Mouse (Mus musculus): ENCODE results near the gene Kdf1.

Gene Kdf1

GRCm38 (mm10) chr4:133518601-133519368, at the start of gene Kdf1:
Gene Kdf1, plus strand, starts transcription at chr4:133518963.
- no peak for ATAC-seq (ENCODE audit: low TSS enrichment)

- ATAC-seq (ENCODE audit: low TSS enrichment) = no peak
These were observed 49.6 kb upstream of the Kdf1 start for GRCm38 (mm10) chr4:133469122-133469521.

GRCm38 (mm10) chr4:133471135-133471821, 47.5 kb upstream of the Kdf1 start:
- no peak for ATAC-seq (ENCODE audit: low TSS enrichment)

GRCm38 (mm10) chr4:133473833-133474232, 44.9 kb upstream of the Kdf1 start:
- no peak for ATAC-seq (ENCODE audit: low TSS enrichment)

- peak; percentile 97 for ATAC-seq (ENCODE audit: low TSS enrichment)
These were observed 39.1 kb upstream of the Kdf1 start, which contains the start of gene Tent5b for GRCm38 (mm10) chr4:133479458-133480184. Gene Tent5b, plus strand, starts transcription at chr4:133480132.

- ATAC-seq (ENCODE audit: low TSS enrichment) = no peak
These were observed 38.6 kb upstream of the Kdf1 start for GRCm38 (mm10) chr4:133480185-133480537.

GRCm38 (mm10) chr4:133480754-133481153, 38.0 kb upstream of the Kdf1 start:
- ATAC-seq (ENCODE audit: low TSS enrichment) = no peak

- ATAC-seq (ENCODE audit: low TSS enrichment) = no peak
These were observed 37.3 kb upstream of the Kdf1 start for GRCm38 (mm10) chr4:133481488-133481887.

GRCm38 (mm10) chr4:133482479-133482878, 36.3 kb upstream of the Kdf1 start:
- no peak for ATAC-seq (ENCODE audit: low TSS enrichment)

GRCm38 (mm10) chr4:133484266-133485025, 34.3 kb upstream of the Kdf1 start:
- peak; percentile 16; the same call in 1 of the 2 replicates for ATAC-seq (ENCODE audit: low TSS enrichment)

GRCm38 (mm10) chr4:133485691-133486425, 32.9 kb upstream of the Kdf1 start:
- ATAC-seq (ENCODE audit: low TSS enrichment) = no peak

- ATAC-seq (ENCODE audit: low TSS enrichment) = no peak
These were observed 31.9 kb upstream of the Kdf1 start for GRCm38 (mm10) chr4:133486673-133487357.

- ATAC-seq (ENCODE audit: low TSS enrichment) = no peak
These were observed 30.0 kb upstream of the Kdf1 start for GRCm38 (mm10) chr4:133488619-133489392.

GRCm38 (mm10) chr4:133489489-133490245, 29.1 kb upstream of the Kdf1 start:
- ATAC-seq (ENCODE audit: low TSS enrichment) = no peak

- ATAC-seq (ENCODE audit: low TSS enrichment) = no peak
These were observed 27.0 kb upstream of the Kdf1 start for GRCm38 (mm10) chr4:133491800-133492199.

- ATAC-seq (ENCODE audit: low TSS enrichment) = no peak
These were observed 24.9 kb upstream of the Kdf1 start for GRCm38 (mm10) chr4:133493895-133494294.

GRCm38 (mm10) chr4:133494432-133494831, 24.3 kb upstream of the Kdf1 start:
- ATAC-seq (ENCODE audit: low TSS enrichment) = 0 out of 2 replicates have a peak, but pooled peaks have one; percentile 31

GRCm38 (mm10) chr4:133494867-133495266, 23.9 kb upstream of the Kdf1 start:
- ATAC-seq (ENCODE audit: low TSS enrichment) = no peak

- ATAC-seq (ENCODE audit: low TSS enrichment) = no peak
These were observed 23.1 kb upstream of the Kdf1 start for GRCm38 (mm10) chr4:133495711-133496110.

All from frontal cortex, adult (tissue).